Mouse (Mus musculus) lung, embryonic 14.5 days (tissue): ENCODE data around the gene Snrnp200. TPM values are rescaled to one million over a fixed set of nuclear protein-coding genes. Genes with fewer than 3 reads are reported as not detected.
A peak's percentile ranks its signal among the peaks of the same experiment; 100 is the strongest.

Experiments used
- ATAC-seq: fragments of 200-750 bp; cut with Nextera tagmentation; 2 replicates; pipeline ENCODE4 v1.8.0; 2017; ENCODE audit warnings: mild to moderate bottlenecking, moderate TSS enrichment, moderate library complexity; ENCODE audit not compliant: insufficient read depth
- DNase-seq: peaks from one replicate; pipeline ENCODE4 v3.0.0-alpha.2; 2015
- H3K27ac ChIP-seq: fragments of 300-500 bp; sonication (generic); 2 replicates; pipeline ENCODE4 v1.5.1; 2014; ENCODE audit warnings: low read depth, mild to moderate bottlenecking, moderate library complexity
- H3K27me3 ChIP-seq: fragments of 300-500 bp; sonication (generic); 2 replicates; pipeline ENCODE4 v1.6.1; 2014; ENCODE audit warnings: low read length, control low read depth; ENCODE audit not compliant: insufficient read depth
- H3K36me3 ChIP-seq: fragments of 300-500 bp; sonication (generic); 2 replicates; pipeline ENCODE4 v1.6.1; 2014; ENCODE audit warnings: control low read depth; ENCODE audit not compliant: insufficient read depth
- H3K4me1 ChIP-seq: fragments of 300-500 bp; sonication (generic); 2 replicates; pipeline ENCODE4 v1.6.1; 2014; ENCODE audit warnings: antibody characterized with exemption, control low read depth; ENCODE audit not compliant: insufficient read depth
- H3K4me2 ChIP-seq: fragments of 300-500 bp; sonication (generic); 2 replicates; pipeline ENCODE4 v1.6.1; 2014; ENCODE audit warnings: mild to moderate bottlenecking
- H3K4me3 ChIP-seq: fragments of 300-500 bp; sonication (generic); 2 replicates; pipeline ENCODE4 v1.5.1; 2014; ENCODE audit warnings: low read depth, low read length
- H3K9ac ChIP-seq: fragments of 300-500 bp; sonication (generic); 2 replicates; pipeline ENCODE4 v1.6.1; 2014
- H3K9me3 ChIP-seq: fragments of 300-500 bp; sonication (generic); 2 replicates; pipeline ENCODE4 v1.6.1; 2016; ENCODE audit warnings: low read depth, low read length, control low read depth
- CTCF ChIP-seq: IDR thresholded peaks from 2 replicates; pipeline ENCODE4 v1.5.1; 2016; ENCODE audit warnings: antibody characterized with exemption, low read depth
- WGBS: fragments of 180-500 bp; shearing (Covaris S2); extraction: QIAGEN DNeasy Blood & Tissue Kit; methylation state at CpG from one replicate; pipeline ENCODE4 v1.1.7; 2014; 5-methylcytosine and 5-hydroxymethylcytosine counted together
- polyA plus RNA-seq: library from polyadenylated mRNA; unstranded; fragments of >200 nt; fragmentation: Nextera tagmentation; extraction: Ambion mirVana; gene quantifications from 2 replicates; pipeline ENCODE4 v1.2.1, GENCODE M21; 2014

The Snrnp200 gene
- polyA plus RNA-seq, 1 experiment from 2014 or later, result 75.1 TPM

GRCm38 (mm10) chr2:127247592-127248333, 39.6 kb downstream of the Snrnp200 start, which contains the start of the genes Ciao1 and Tmem127:
Gene Ciao1, minus strand, starts transcription at chr2:127247816.
Gene Tmem127, plus strand, starts transcription at chr2:127247908.
- no peaks in the 10 kb centered on the region for H3K27me3 ChIP-seq
- peak within 1 kb of the TSS; percentile 80 for H3K9ac ChIP-seq
- H3K4me1 ChIP-seq, result no peaks in the 10 kb centered on the region
- peak within 1 kb of the TSS; percentile 96 for H3K4me2 ChIP-seq
- H3K9me3 ChIP-seq, result no peaks in the 10 kb centered on the region
- peak within 1 kb of the TSS; percentile 69; the same call in 1 of the 2 replicates for H3K27ac ChIP-seq
- peak within 1 kb of the TSS; percentile 79 for H3K4me3 ChIP-seq
- WGBS, result under 1% methylated on average over 53 of the region's 53 CpGs
- ATAC-seq (peak; percentile 99), DNase-seq (peak; percentile 100)
- TF ChIP-seq CTCF, result 0 out of 2 replicates have a peak, but pooled peaks have one; percentile 16
- peaks cover 41% of the 10 kb centered on the region for H3K36me3 ChIP-seq

- peak overlapping the region; percentile 79 for H3K4me3 ChIP-seq
- no peaks in the 10 kb centered on the region for H3K4me1 ChIP-seq
- ATAC-seq (peak; percentile 59), DNase-seq (peak; percentile 45)
- H3K9ac ChIP-seq, result peak overlapping the region; percentile 80
- no peaks in the 10 kb centered on the region for H3K27me3 ChIP-seq
- H3K36me3 ChIP-seq, result peaks cover 38% of the 10 kb centered on the region
- under 1% methylated on average over 39 of the region's 39 CpGs for WGBS
- no peaks in the 10 kb centered on the region for H3K9me3 ChIP-seq
- H3K27ac ChIP-seq, result peak overlapping the region; percentile 69; the same call in 1 of the 2 replicates
- peak overlapping the region; percentile 96 for H3K4me2 ChIP-seq
- TF ChIP-seq CTCF, result peak; percentile 45
Observed at GRCm38 (mm10) chr2:127248334-127249004, 40.3 kb downstream of the Snrnp200 start.

DNA sequence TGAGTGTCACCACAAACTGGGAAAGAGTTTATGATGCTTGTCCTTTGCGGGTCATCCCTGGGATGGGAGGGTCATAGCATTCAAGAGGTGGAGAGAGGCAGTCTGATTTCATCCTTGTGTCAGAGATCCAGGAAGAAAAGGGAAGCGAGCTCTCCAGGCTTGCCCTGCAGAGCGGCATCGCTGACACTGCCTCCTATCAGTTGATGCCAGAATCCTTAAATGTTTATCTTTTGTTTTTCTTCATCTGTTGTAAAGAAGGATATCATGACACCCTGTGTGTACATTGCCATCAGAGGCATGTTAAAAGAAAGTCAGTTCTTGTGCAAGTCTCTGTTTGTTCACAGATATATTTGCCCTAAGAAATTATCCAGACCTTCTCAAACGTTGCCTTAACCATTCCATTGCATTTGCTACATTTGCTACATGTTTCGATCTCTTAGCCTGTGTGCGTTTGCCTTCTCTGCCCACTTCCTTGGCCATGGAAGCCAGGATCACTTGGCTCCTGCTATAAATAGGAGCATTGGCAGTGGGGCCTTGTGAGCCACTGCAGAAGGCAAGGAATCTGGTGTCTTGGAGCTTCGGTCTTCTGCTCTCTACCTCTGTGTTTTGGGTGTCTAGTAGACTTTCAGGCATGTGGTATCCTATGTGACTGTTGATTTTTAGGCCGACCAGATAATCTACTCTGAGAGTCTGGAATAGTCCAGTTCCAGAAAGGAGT, 42.3 kb downstream of the Snrnp200 start:
- TF ChIP-seq CTCF, result no peak

DNA sequence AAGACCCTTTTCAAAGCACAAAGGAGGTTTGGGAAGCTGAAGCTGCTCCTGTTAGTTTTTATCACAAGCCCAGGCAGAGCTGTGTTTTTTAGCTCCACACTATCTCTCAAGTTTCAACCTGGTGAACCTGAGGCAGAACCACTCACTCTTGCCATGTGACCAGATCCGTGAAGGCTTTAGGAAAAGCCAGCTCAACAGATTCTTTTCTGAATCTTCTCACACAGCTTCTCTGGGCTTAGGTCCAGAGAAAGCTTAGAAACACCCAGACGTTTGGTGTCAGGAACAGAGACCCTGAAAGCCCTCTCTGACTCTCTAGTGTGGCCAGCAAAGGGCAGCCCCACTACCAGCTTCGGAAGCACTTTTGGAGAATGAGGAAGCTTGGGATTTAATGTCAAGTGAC, 43.3 kb downstream of the Snrnp200 start:
- 74% methylated on average over 3 of the region's 3 CpGs for WGBS
- no peak overlapping the region for H3K9ac ChIP-seq
- no peaks in the 10 kb centered on the region for H3K4me1 ChIP-seq
- no peak overlapping the region for H3K27ac ChIP-seq
- no peaks in the 10 kb centered on the region for H3K27me3 ChIP-seq
- DNase-seq, result no peak
- no peak for TF ChIP-seq CTCF
- ATAC-seq, result no peak
- peaks cover 9% of the 10 kb centered on the region; the same call in 1 of the 2 replicates for H3K36me3 ChIP-seq
- H3K9me3 ChIP-seq, result no peaks in the 10 kb centered on the region
- H3K4me2 ChIP-seq, result no peak overlapping the region
- no peak overlapping the region for H3K4me3 ChIP-seq

More for the DNA sequence above, 42.3 kb downstream of the Snrnp200 start:
- H3K4me3 ChIP-seq, result no peak overlapping the region
- 88% methylated on average over 9 of the region's 9 CpGs for WGBS
- no peaks in the 10 kb centered on the region for H3K9me3 ChIP-seq
- H3K27me3 ChIP-seq, result no peaks in the 10 kb centered on the region
- no peak overlapping the region for H3K27ac ChIP-seq
- no peak overlapping the region for H3K4me2 ChIP-seq
- no peak for DNase-seq
- peaks cover 19% of the 10 kb centered on the region for H3K36me3 ChIP-seq
- no peak for ATAC-seq
- H3K9ac ChIP-seq, result no peak overlapping the region
- no peaks in the 10 kb centered on the region for H3K4me1 ChIP-seq

- H3K9me3 ChIP-seq, result no peaks in the 10 kb centered on the region
- H3K27me3 ChIP-seq, result no peaks in the 10 kb centered on the region
- ATAC-seq (no peak), DNase-seq (no peak)
- 61% methylated on average over 3 of the region's 3 CpGs for WGBS
- H3K27ac ChIP-seq, result no peak overlapping the region
- no peak overlapping the region for H3K9ac ChIP-seq
- H3K4me3 ChIP-seq, result no peak overlapping the region
- H3K36me3 ChIP-seq, result peaks cover 10% of the 10 kb centered on the region
- H3K4me1 ChIP-seq, result no peaks in the 10 kb centered on the region
- no peak for TF ChIP-seq CTCF
- no peak overlapping the region for H3K4me2 ChIP-seq
Observed at GRCm38 (mm10) chr2:127251880-127252527, 43.8 kb downstream of the Snrnp200 start.

- no peak for DNase-seq
- Histone ChIP-seq H3K4me1 (no peaks in the 10 kb centered on the region), H3K36me3 (peaks cover 17% of the 10 kb centered on the region), H3K4me2 (no peak overlapping the region), H3K9me3 (no peaks in the 10 kb centered on the region), H3K9ac (no peak overlapping the region), H3K4me3 (no peak overlapping the region), H3K27me3 (no peaks in the 10 kb centered on the region), H3K27ac (no peak overlapping the region)
- TF ChIP-seq CTCF, result no peak
- WGBS, result 64% methylated on average over 5 of the region's 5 CpGs
- no peak for ATAC-seq
Observed at GRCm38 (mm10) chr2:127252787-127253186, 44.6 kb downstream of the Snrnp200 start.
